Mouse (Mus musculus) gastrocnemius, postnatal 10 days (tissue): ENCODE measurements around the gene Auts2. TPM values are rescaled to one million over a fixed set of nuclear protein-coding genes. Genes with fewer than 3 reads are reported as not detected.
A peak's percentile ranks its signal among the peaks of the same experiment; 100 is the strongest.

Source experiments
- DNase-seq: peaks from one replicate; pipeline ENCODE4 v3.0.0; 2021; ENCODE audit warnings: mixed read lengths
- total RNA-seq, 2 experiments: library from RNA; stranded (reverse); gene quantifications; 2 replicates each; pipeline ENCODE4 v1.2.3; 2021

The Auts2 gene
- total RNA-seq, 2 experiments from 2014 or later: 36.2 to 49.1 TPM

DNA sequence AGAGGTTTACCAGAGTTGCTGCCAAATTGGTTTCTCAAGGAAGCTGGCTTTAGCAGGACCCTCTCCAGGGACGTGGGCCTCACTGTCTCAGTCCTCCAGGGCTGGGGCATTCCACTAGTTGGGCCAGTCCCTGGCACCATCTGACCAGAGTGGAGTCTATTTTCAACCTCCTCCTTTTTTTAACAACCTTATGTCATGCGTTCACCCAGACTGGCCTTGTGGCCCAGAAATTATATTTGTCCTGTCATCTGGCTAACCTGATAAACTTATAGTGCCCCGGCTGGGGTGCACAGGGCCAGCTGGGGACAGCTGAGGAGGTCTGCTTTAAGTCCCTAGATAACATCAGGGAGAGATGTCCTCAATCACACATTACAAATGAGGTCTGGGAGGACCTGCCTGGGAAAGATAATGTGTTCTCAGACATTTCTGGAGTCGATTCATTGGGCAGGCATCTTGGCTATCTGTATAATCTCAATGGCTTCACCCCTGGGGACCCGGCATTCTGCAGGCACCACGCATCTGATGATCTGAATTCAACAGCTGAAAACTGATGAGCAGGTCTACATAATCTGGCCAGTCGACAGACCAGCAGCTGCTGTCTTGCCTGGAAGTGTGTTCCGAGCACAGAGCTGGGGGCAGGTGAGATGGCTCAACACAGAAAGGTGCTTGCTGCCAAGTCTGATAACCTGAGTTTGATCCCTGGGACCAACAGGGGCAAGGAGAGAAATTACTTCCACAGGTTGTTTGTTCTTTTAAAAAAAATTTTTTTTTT lies 984.6 kb downstream of the Auts2 start:
- DNase-seq: peak; percentile 27

DNA sequence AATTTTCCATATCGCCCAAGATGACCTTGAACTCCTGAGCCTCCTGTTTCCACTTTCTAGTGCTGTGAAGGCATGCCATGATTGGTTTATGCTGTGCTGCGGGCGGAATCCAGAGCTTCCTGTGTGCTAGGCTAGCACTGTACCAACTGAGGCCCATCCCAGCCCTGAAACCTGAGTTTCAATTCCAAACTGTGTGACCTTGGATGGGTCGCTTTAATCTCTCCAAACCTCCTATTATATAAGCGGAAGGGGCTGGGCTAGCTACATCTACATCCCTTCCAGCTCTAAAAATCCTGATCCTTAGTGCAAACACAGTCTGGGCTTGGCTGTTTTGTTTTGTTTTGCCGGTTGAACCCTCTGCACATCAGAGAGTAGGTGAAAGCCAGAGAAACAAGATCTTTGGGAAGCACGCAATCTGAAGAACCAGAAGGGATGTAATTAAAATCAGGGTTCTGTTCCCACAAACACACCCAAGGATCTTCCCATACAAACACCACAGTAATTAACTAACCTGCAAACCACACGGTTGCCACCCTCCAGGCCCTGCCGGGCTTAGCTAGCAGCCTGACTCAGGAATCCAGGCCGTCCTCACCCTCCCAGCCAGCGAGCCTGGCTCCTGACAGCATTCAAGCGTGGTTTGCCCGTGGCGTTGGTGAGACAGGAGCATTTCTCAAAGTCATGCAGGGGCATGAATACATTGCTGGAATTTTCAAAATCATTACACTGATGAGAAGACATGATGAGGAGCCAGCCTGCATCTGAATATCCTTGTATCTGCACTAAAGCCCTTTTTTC lies 985.4 kb downstream of the Auts2 start:
- DNase-seq: peak; percentile 25

DNA sequence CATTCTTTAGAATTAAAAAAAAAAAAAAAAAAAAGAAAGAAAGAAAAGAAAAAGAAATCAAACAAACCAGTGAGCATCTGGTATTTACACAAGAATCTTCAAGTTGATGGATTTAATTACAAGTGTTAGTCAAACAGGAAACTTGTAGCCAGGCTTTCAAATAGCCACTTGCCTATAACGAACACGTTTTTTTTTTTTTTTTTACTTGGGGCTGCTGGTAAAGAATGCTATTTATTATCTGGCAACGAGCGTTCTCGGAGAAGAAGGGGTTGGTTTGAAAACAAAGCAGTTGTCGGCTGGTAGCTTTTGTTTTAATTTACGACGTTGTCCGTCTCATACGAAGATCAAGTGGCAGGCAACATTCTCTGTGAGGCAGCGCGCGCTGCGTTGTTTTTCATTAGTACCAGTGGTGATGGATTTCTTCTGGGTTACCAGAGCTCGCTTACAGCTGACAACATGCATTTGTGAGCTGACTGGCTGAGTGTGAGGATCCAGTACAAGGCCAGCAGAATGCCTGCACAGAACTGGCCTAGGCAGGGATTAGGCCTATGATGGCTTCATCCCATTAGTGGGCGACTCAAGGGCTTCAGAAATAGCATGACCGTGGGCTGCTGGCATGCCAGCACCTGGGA lies 994.1 kb downstream of the Auts2 start:
- no peak for DNase-seq

DNA sequence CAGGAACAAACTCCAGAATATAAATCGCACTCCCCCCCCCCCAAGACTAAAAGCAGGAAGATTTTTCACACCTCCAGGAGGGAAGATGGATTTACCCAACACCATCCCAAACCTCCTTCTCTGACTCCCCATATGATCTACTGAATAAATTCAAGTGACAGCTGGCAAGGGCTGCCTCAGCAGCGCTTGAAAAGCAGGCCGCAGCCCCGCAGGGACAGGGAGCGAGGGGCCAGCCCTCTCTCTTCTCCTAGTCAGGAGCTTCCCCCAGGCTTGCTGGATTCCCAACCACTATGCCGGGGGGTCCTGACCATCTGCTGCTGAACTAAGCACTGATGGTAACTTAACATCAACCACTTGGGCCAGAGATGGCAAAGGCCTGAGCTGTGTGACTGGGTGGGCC lies 995.2 kb downstream of the Auts2 start:
- DNase-seq: no peak

DNA sequence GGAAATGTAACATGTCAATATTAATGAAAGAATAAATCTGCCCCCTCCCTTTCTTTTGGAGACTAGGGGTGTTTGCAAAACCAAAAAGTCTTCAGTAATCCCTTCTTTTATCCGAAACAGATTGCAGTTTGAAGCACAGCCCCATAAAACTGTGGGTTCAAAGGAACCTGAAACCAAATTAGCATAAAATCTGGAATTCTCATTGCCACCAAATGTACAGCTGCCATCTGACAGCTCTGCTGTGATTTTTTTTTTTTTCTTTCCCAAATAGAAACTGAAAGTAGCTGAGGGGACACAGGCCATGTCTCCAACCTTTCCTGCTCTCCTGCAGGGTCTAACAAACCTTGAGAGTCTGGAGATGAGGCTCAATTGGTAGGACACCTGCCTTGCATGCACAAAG lies 996.7 kb downstream of the Auts2 start:
- no peak for DNase-seq

DNA sequence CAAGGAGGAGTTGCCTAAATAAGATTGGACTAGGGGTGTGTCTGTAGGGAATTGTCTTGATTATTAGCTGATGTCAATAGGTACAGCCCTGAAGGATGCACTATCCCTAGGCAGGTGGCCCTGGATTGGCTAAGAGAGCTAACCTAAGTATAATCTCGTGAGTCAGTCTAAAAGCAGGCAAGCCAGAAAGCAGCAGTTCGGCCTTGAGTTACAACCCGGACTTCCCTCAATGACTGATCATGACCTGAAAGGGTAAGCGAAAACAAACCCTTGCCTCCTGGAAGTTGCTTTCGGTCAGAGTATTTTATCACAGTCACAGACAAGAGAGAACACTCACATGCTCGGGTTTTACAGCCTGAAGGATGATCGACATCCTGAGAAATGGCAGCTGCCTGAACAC lies 998.8 kb downstream of the Auts2 start:
- DNase-seq: no peak

DNA sequence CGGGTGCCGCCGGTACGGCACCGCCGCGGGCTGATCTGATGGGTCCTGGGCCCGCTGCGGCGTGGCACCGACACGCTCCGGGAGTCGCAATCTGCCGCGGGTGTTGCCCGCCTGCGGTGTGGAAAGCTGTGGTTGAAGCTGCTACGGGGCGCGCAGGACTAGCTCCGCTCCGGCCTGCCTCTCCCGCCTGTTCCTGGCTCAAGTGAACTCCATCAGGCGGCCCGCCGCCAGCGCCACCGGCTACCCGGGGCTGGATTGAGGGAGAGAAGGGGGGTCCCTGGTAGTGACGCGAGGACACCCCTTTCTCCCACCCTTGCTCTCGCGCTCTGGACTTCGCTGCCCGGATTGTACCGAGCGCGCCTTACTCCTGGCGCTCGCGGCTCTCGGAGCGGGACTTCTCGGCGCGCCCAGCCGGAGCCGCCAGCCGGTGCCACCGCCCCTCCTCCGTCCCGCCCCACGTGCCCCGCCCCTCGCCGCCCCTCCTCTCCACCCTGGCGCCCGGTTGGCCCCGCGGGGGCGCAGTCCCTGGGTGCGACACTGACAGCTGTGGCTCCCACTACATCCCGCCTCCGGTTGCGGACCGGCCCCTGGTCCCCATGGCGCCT lies 1004.7 kb downstream of the Auts2 start:
- DNase-seq: peak; percentile 78

DNA sequence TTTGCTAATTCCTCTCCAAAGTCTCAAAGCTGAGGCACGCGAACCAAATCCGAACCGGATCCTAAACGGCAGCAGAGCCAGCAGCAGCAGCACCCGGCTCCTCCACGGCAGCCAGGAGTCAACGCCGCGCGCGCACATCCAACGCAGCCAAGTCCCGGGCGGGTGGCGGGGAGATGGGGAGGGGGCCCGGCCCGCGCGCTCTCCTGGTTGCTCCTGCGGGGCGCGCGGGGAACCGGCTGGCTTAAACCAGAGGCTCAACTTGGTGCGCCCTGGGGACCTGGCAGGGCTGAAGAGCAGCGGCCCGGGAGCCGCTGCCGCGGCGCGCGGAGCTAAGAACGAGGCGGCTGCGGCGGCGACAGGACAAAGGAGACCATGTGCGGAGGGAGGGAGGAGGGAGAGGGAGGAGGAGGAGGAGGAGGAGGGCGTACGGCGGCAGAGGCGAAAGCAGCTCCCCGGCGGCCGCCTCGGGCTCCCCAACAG lies 1005.3 kb downstream of the Auts2 start:
- peak; percentile 57 for DNase-seq

DNA sequence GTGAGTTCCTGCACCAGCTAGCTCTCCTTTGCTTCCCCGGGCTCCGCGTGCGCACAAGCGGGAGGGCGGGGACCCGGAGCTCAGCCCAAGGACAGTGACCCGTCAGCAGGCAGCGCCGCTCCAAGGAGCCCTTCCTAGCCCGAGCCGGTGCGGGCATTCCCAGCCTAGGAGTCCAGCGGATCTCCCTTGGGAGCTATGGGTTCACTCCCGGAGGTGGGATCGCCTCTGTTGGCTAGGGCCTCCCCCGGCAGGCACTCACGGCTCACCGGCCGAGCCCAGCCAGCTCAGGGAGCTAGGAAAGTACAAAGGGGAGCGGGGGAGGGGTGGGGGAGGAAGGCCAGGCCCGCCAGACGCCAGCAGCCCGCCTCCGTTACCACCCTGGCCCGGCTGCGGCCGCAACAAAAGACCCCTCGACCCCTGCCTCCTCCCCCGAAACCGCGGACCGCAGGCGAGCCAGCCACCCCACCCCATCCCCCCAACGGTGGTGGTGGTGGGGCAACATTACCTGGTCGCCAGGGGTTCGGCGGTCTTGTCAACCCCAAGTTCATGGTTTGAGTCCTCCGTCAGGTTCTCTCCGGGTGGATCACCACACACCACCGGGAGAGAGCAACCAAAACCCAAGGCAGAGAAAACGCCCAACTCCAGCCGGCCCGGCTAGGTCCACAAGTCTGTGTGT lies 1005.9 kb downstream of the Auts2 start:
- DNase-seq: peak; percentile 71

DNA sequence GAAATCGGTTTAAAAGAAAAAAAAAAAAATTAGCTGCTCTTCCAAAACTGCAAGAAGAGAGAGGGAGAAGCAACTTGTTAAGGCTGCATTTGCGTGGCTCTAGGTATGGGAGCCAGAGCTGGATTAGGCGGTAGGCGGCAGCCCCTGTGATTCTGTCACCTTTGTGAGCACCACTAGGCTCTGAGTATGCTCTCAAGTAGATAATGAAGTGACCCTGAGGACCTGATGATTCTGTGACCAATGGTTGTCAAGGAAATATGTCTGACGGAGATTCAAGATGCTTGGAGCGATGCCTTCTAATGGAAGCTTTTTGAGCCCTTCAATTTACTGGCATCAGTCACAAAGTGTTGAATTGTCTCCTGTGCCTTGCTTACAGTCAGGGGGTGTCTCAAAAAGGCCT lies 1007.4 kb downstream of the Auts2 start:
- no peak for DNase-seq

DNA sequence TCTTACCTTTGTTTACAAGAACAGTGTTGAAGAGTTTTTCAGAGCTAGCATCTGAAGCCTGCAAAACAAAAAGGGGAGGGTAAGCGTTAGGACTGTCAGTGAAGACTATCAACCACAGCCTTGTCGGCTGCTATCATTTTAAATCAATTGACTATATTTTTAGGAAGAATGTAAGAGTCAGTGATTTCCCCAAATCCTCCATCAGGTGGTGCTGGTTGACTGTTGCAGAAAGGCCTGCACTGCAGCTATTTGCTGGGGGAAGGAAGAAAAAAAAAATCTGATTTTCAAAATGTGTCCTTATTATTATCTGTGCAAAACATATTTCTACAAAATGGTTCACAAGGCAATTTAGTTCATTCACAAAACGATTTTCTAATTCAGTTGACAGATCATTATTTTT lies 1009.3 kb downstream of the Auts2 start:
- DNase-seq: peak; percentile 49

DNA sequence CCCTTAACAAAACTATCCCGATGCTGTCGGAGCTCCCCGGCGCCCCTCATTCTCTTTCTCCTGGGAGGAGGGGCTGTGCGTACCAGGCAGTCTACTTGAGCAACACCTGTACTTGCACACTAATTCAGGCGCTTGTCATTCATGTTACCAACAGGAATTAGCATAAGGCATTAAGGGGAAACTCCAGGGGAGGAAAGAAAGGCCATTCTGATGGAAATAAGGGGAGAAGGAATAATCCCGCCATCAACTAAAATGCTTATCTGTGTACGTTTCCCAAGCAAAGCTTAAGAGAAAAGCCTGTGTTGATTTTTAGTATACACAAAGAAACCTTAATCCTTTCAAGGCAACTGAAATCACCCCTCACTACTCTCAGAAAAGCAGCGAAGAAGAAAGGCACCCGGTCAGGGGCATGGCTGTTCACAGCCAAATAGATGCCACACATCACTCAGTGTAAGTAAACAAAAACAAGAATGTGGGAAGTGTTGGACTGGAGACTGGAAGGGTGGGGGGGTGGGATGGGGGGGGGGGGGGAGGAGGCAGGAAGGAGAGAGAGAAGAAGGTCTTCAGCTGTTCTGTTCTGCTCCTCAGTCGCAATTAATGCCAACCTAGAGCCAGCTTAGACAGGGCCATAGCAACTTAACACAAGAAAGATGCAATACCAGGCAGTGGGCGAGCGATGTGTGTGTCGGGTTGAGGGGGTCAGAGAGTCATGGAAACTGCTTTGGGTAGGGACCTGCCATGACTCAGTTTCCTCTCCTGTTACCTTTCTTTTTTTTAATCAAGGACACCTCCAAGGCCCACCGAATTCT lies 1011.2 kb downstream of the Auts2 start:
- DNase-seq: no peak

DNA sequence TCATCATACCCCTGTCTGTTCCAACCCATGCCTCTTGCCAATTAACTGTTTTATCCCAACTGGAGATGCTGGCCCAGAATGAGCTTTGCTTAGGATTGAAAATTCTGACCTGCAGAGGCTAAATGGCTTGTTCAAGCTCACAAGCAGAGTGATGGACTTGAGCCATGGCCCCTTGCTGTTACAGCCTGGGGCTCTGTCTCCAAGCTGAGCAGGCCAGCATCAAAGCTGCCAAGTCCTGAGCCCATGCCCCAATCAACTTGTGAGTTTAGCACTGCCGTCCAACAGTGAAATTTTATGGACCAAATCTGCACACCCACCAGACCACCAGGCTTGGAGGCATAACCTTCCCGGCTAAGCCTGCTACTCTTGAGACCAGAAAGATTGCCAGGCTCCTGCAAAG lies 1012.3 kb downstream of the Auts2 start:
- DNase-seq: no peak

DNA sequence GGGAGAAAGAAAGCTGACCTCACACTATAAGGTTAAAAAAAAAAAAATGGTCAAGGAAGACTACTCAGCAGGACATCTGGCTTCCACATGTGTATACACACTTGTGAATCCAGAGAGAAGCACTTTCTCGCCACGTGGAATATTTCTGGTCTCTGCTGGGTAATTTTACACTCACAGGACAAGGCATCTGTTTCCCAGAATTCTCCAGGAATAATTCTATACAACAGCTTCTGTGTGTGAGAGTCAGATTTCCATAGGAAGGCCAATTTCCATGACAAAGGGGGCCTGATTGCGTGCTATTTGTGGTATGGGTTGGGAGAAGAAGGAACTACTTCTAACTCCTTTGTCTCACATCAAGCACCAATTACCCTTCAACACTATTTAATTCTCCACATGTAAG lies 1016.5 kb downstream of the Auts2 start:
- DNase-seq: no peak

DNA sequence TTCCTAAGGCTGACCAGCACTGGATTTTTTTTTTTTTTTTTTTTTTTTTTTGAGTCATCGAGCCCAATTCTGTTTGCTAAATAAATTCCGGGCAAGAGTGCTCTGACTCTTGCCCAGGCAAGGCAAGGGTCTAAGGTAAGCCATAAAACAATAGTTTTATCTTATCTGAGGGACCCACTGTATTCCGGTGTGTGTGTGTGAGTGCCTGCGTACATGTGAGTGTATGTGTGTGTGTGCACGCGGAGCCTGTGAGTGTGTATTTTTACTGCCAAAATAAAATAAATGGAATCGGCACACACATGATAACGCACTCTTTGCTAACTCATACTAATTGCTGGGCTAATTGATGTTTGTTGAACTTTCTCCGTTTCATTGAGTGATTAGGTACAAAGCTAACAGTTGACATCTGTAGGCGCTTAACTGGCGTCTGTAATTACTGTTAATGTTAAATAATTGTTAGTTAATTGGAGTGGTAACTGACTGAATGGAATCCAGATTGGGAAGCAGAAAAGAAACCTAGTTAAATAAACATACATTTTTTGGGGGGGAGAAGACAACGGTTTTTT lies 1018.2 kb downstream of the Auts2 start:
- DNase-seq: no peak

DNA sequence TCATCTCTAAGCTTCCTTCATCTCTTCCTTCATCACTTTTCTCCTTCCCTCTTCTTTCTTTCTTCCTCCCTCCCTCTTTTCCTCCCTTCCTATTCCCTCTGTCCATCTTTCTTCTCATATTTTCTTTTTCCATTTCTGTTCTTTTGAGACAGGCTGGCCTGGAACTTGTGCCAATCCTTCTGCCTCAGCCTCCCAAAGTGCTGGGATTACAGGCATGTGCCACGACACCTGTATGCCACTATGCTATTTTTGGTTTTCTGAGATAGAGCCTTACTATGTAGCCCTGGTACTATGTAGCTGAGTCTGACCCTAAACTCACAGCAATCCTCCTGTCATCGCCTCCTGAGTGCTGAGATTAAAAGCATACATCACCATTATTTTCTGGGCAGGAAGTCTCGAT lies 1023.6 kb downstream of the Auts2 start:
- no peak for DNase-seq

DNA sequence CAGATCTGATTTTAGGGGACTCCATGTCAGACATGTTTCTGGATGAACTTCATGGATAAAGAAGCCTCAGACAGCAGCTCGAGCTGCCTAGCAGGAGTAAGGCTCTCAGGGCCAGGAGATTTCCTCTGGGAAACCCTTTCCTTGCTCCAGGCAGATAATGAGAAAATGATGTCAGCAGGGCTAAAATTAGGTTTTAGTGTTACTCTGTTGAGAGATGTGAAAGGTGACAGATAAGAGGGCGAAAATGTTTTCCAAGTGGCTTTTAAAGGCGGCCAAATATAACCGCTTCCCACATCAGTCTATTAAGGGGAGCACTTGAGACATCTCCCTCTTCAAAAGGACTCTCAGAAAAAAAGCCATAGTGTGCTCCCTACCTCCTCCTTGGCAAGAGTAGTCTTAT lies 1025.5 kb downstream of the Auts2 start:
- DNase-seq: no peak

DNA sequence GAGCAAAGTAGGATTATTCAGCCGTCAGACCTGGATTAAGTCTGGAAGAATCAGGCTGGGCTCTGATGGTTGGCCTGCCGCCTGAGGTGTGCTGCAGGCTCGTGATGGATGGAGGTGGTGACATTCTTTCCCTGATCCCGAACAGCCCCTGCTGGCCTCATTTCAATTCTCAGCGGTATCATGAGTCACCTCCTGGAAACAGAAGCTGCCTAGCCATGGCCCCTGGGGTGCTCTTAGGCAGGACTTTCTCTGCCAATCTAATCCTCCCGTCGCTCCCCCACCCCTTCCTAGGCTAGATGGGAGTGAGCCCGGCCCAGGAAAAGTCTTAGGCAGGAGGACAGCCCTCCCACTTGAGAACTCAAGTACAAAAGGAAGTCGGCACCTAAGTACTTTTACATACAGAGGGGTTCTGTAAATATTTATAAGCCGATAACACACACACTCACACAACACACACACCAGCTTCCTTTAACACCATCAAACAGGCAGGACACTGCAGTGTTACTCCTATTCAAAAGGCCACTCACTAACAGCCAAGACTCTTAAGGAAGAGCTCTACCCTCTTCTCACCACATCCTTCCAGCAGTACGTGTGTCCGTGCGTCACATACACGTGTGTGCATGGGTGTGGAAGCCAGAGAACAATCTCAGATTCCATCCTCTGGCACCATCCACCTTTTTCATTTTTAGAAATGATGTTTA lies 1027.3 kb downstream of the Auts2 start:
- peak; percentile 30 for DNase-seq

DNA sequence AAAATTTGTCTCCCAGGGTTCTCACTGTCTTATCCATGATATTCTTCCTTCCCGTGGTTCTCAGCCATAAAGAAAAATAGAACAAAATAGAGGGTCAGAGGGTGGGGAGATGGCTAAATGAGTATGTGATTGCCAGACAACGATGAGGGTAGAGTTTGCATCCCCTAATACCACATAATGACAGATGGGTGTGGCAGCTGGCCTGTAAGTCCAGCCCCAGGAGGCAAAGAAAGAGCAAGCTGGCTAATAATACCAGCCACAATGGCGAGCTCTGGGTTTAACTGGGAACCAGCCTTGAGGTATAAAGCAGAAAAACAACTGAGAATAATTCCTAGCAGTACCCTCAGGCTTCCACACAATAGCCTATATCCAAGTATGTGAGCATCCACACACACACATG lies 1029.4 kb downstream of the Auts2 start:
- DNase-seq: no peak

DNA sequence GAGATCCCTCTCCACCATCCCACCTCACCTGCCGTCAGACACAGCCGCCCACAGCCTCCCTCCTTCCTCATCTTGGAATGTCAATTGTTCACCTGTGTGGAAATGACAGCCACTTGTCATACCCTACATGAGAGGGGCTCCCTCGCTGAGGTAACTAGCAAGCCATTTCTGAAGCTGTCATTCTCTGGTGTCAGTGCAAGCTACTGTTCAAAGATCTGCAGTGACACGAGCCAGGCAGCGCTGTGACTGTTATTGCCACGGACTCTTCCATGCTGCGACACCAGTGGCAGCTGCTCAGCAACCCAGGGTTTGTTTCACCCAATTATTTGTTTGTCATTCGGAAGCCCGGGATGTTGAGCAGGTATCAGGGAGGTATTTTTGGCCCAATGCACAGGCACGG lies 1030.5 kb downstream of the Auts2 start:
- no peak for DNase-seq
